Mouse (Mus musculus): ENCODE measurements around the gene Cilp. TPM values are rescaled to one million over a fixed set of nuclear protein-coding genes. Genes with fewer than 3 reads are reported as not detected.

The Cilp gene
- polyA plus RNA-seq, 2 experiments from 2014 or later: not detected

- ATAC-seq: no peak
These were observed 29.9 kb downstream of the Cilp start for GRCm38 (mm10) chr9:65294716-65295378.

GRCm38 (mm10) chr9:65297056-65297455 is 32.1 kb downstream of the Cilp start:
- ATAC-seq: no peak

GRCm38 (mm10) chr9:65298761-65299160 is 33.8 kb downstream of the Cilp start:
- ATAC-seq: no peak

- ATAC-seq: no peak
These were observed 34.7 kb downstream of the Cilp start for GRCm38 (mm10) chr9:65299650-65300049.

GRCm38 (mm10) chr9:65302327-65302983 is 37.5 kb downstream of the Cilp start:
- ATAC-seq: no peak

GRCm38 (mm10) chr9:65303586-65303985 is 38.6 kb downstream of the Cilp start:
- no peak for ATAC-seq

- ATAC-seq: no peak
These were observed 39.3 kb downstream of the Cilp start for GRCm38 (mm10) chr9:65304300-65304699.

- ATAC-seq: no peak
These were observed 41.7 kb downstream of the Cilp start for GRCm38 (mm10) chr9:65306672-65307071.

GRCm38 (mm10) chr9:65308011-65308410 is 43.0 kb downstream of the Cilp start:
- no peak for ATAC-seq

GRCm38 (mm10) chr9:65312669-65313357 is 47.8 kb downstream of the Cilp start:
- ATAC-seq: no peak

GRCm38 (mm10) chr9:65313846-65314245 is 48.9 kb downstream of the Cilp start:
- no peak for ATAC-seq

GRCm38 (mm10) chr9:65322255-65322900 is 57.4 kb downstream of the Cilp start:
- no peak for ATAC-seq

GRCm38 (mm10) chr9:65325971-65326370 is 61.0 kb downstream of the Cilp start:
- ATAC-seq: no peak

GRCm38 (mm10) chr9:65327371-65327770 is 62.4 kb downstream of the Cilp start:
- no peak for ATAC-seq

Other genes with a start within 250 kb of the Cilp start
- gene Hacd3, start 243.5 kb upstream of the Cilp start, polyA plus RNA-seq (2017; shearing (Covaris generic)): 100 to 1,000 TPM; 133 to 142 TPM
- 10 to 100 TPM; 19.9 to 23.4 TPM for gene Dpp8, start 232.8 kb upstream of the Cilp start, polyA plus RNA-seq (2017; shearing (Covaris generic))
- gene Igdcc4, start 163.7 kb upstream of the Cilp start, polyA plus RNA-seq (2017; shearing (Covaris generic)): under 1 TPM in 1 of 2 experiments, not detected in 1; 0.05 TPM
- gene Igdcc3, start 124.0 kb upstream of the Cilp start, polyA plus RNA-seq (2017; shearing (Covaris generic)): not detected
- gene Parp16, start 69.8 kb upstream of the Cilp start, polyA plus RNA-seq (2017; shearing (Covaris generic)): 1 to 10 TPM; 6.4 to 7.5 TPM
- gene Clpx, start 29.1 kb downstream of the Cilp start, polyA plus RNA-seq (2017; shearing (Covaris generic)): 10 to 100 TPM; 35.2 to 36.3 TPM
- gene Pdcd7, start 80.9 kb downstream of the Cilp start, polyA plus RNA-seq (2017; shearing (Covaris generic)): 1 to 10 TPM; 4.5 to 7.7 TPM
- gene Ubap1l, start 95.9 kb downstream of the Cilp start, polyA plus RNA-seq (2017; shearing (Covaris generic)): not detected
- not detected for gene Kbtbd13, start 126.5 kb downstream of the Cilp start, polyA plus RNA-seq (2017; shearing (Covaris generic))
- gene Rasl12, start 133.3 kb downstream of the Cilp start, polyA plus RNA-seq (2017; shearing (Covaris generic)): not detected
- not detected for gene Slc51b, start 157.8 kb downstream of the Cilp start, polyA plus RNA-seq (2017; shearing (Covaris generic))
- gene Mtfmt, start 170.6 kb downstream of the Cilp start, polyA plus RNA-seq (2017; shearing (Covaris generic)): 10 to 100 TPM; 29.3 to 31.7 TPM
- 10 to 100 TPM; 76.6 to 78.9 TPM for gene Spg21, start 195.8 kb downstream of the Cilp start, polyA plus RNA-seq (2017; shearing (Covaris generic))

All from CD4-positive, CD25-positive, alpha-beta regulatory T cell, adult 4 months (primary cell).